8 mouse cellular contexts compared by ENCODE assay signal in genomic region chr17:36944121-36944775, GRCm38 (mm10). TPM values are rescaled to one million over a fixed set of nuclear protein-coding genes. Genes with fewer than 3 reads are reported as not detected.
DNase-seq lines count a peak whose midpoint lies in the region; ATAC-seq and TF ChIP-seq lines count a peak whose summit lies in the region.
"Had no signal": no experiment of that assay in that cellular context is flagged by ENCODE, and none has a peak within 500 bp of the region (broad histone marks: within the 10 kb centered on the region; RNA-seq: fewer than 3 reads in every experiment).

No protein-coding gene starts in this region.

- H3K27ac ChIP-seq in liver, adult 2 months (replicated peaks; ENCODE audit: insufficient read depth, low read depth, low read length), result no peak overlapping the region
- H3K27ac ChIP-seq in bone marrow macrophage, adult 2 months (ENCODE audit: insufficient read depth, low read depth, low read length), result no peak overlapping the region
- H3K27ac ChIP-seq in embryonic facial prominence, embryonic 15.5 days (replicated peaks), result no peak overlapping the region
- H3K27ac ChIP-seq in thymus, adult 2 months (ENCODE audit: control insufficient read depth, insufficient read depth, low read length), result no peak overlapping the region; the same call in 1 of the 2 replicates
- H3K27ac ChIP-seq: lung, embryonic 15.5 days had no signal

- peaks cover 4% of the 10 kb centered on the region; the same call in 1 of the 2 replicates for H3K36me3 ChIP-seq in liver, adult 2 months (ENCODE audit: control insufficient read depth, insufficient read depth, low read length)
- H3K36me3 ChIP-seq in embryonic facial prominence, embryonic 15.5 days, result peaks cover 10% of the 10 kb centered on the region
- H3K36me3 ChIP-seq in thymus, adult 2 months (ENCODE audit: control insufficient read depth, insufficient read depth, low read length), result peaks cover 6% of the 10 kb centered on the region

- peak overlapping the region; percentile 73; the same call in 1 of the 2 replicates for H3K4me3 ChIP-seq in liver, adult 2 months (ENCODE audit: insufficient read depth, low read depth, low read length)
- H3K4me3 ChIP-seq in bone marrow macrophage, adult 2 months (ENCODE audit: insufficient read depth, low read length), result no peak overlapping the region
- 0 out of 2 replicates have a peak overlapping the region, but pooled peaks have one; percentile 47 for H3K4me3 ChIP-seq in embryonic facial prominence, embryonic 15.5 days (replicated peaks)
- no peak overlapping the region for H3K4me3 ChIP-seq in thymus, adult 2 months (ENCODE audit: control insufficient read depth, insufficient read depth, low read length)

- H3K9me3 ChIP-seq in embryonic facial prominence, embryonic 15.5 days (replicated peaks), result no peaks in the 10 kb centered on the region
- H3K9me3 ChIP-seq: lung, embryonic 15.5 days had no signal

- H3K4me2 ChIP-seq in embryonic facial prominence, embryonic 15.5 days (replicated peaks), result no peak overlapping the region

- peak; percentile 6 for DNase-seq in liver, adult 2 months (ENCODE audit: extremely low read depth, low read depth, low spot score)
- no peak for DNase-seq in liver
- DNase-seq in thymus, adult 2 months, result peak; percentile 60
- DNase-seq in adrenal gland, postnatal 25 days, result no peak
- no peak for DNase-seq in kidney, adult 11 months

- TF ChIP-seq CTCF in liver, adult 2 months (IDR thresholded peaks at IDR 0.05; ENCODE audit: low read depth, low read length), result no peak
- TF ChIP-seq CTCF in bone marrow macrophage, adult 2 months (IDR thresholded peaks at IDR 0.05; ENCODE audit: low read depth, low read length), result peak; percentile 17; the same call in 1 of the 2 replicates
- TF ChIP-seq CTCF in thymus, adult 2 months (IDR thresholded peaks at IDR 0.05; ENCODE audit: borderline replicate concordance, control insufficient read depth, extremely low read depth, insufficient read depth, low read length, poor library complexity), result no peak

- no peak for TF ChIP-seq POLR2A in liver, adult 2 months (IDR thresholded peaks at IDR 0.05; ENCODE audit: extremely low read depth, insufficient read depth, low read length)
- TF ChIP-seq POLR2A in bone marrow macrophage, adult 2 months (IDR thresholded peaks at IDR 0.05; ENCODE audit: borderline replicate concordance, low read depth, low read length), result no peak
- no peak for TF ChIP-seq POLR2A in thymus, adult 2 months (IDR thresholded peaks at IDR 0.05; ENCODE audit: control insufficient read depth, extremely low read depth, insufficient read depth, low read length, poor library complexity)

- H3K9ac ChIP-seq in liver, adult 2 months (ENCODE audit: low read depth, low read length), result peak overlapping the region; percentile 92
- no peak overlapping the region for H3K9ac ChIP-seq in embryonic facial prominence, embryonic 15.5 days
- H3K9ac ChIP-seq: lung, embryonic 15.5 days had no signal

- ATAC-seq in embryonic facial prominence, embryonic 15.5 days (ENCODE audit: insufficient number of reproducible peaks, low FRiP score, low TSS enrichment, low read depth), result no peak

- peaks cover 5% of the 10 kb centered on the region for H3K4me1 ChIP-seq in liver, adult 2 months (ENCODE audit: control insufficient read depth, insufficient read depth, low read length)
- H3K4me1 ChIP-seq in bone marrow macrophage, adult 2 months (ENCODE audit: control insufficient read depth, insufficient read depth, low read length), result peaks cover 5% of the 10 kb centered on the region; the same call in 1 of the 2 replicates
- H3K4me1 ChIP-seq in embryonic facial prominence, embryonic 15.5 days, result peaks cover 27% of the 10 kb centered on the region
- peaks cover 28% of the 10 kb centered on the region for H3K4me1 ChIP-seq in thymus, adult 2 months (replicated peaks; ENCODE audit: control insufficient read depth, insufficient read depth, low read length)

- peaks cover 5% of the 10 kb centered on the region; the same call in 1 of the 2 replicates for H3K79me2 ChIP-seq in liver, adult 2 months (ENCODE audit: control insufficient read depth, insufficient read depth, low read length)

- H3K27me3 ChIP-seq in liver, adult 2 months (ENCODE audit: control insufficient read depth, insufficient read depth, low read length), result no peaks in the 10 kb centered on the region
- H3K27me3 ChIP-seq in embryonic facial prominence, embryonic 15.5 days, result peaks cover 62% of the 10 kb centered on the region
- peaks cover 8% of the 10 kb centered on the region; the same call in 1 of the 2 replicates for H3K27me3 ChIP-seq in thymus, adult 2 months (ENCODE audit: control insufficient read depth, insufficient read depth, low read length)

- 46% methylated on average over 9 of the region's 9 CpGs for WGBS in liver, adult 2 months
- WGBS in embryonic facial prominence, embryonic 15.5 days, result 23% methylated on average over 9 of the region's 9 CpGs
- WGBS in thymus, adult 2 months, result 10% methylated on average over 9 of the region's 9 CpGs

RNA-seq across cellular contexts. Expression of gene Rnf39, which starts 1.5 kb away (rescaled TPM):
- 3.5 and 4.4 TPM in 2 replicates for total RNA-seq in liver, adult 2 months (2014; rRNA removed)
- 8.8 and 11.9 TPM in 2 replicates for polyA plus RNA-seq in liver, adult 2 months (2012; rRNA removed)
- not detected in 2 replicates for polyA plus RNA-seq in bone marrow macrophage, adult 2 months (2012; ENCODE audit: insufficient read depth, insufficient read length, missing spikeins)
- 7.5 and 9.4 TPM in 2 replicates for polyA plus RNA-seq in embryonic facial prominence, embryonic 15.5 days (2015; fragmentation: Nextera tagmentation; extraction: Ambion mirVana)
- polyA plus RNA-seq in thymus, adult 2 months (2012; rRNA removed), result 3.8 and 4.2 TPM in 2 replicates
- total RNA-seq in adrenal gland, postnatal 25 days (2021), result 0.85 TPM in 1 of 2 replicates, not detected in the other

RNA-seq across cellular contexts. Expression of gene Ppp1r11, which starts 7.3 kb away (rescaled TPM):
- total RNA-seq in liver, adult 2 months (2014; rRNA removed), result 24.2 and 26.6 TPM in 2 replicates
- polyA plus RNA-seq in liver, adult 2 months (2012; rRNA removed), result 36.8 and 37.7 TPM in 2 replicates
- polyA plus RNA-seq in bone marrow macrophage, adult 2 months (2012; ENCODE audit: insufficient read depth, insufficient read length, missing spikeins), result 59.3 and 64.4 TPM in 2 replicates
- 106 and 111 TPM in 2 replicates for polyA plus RNA-seq in embryonic facial prominence, embryonic 15.5 days (2015; fragmentation: Nextera tagmentation; extraction: Ambion mirVana)
- 61.5 and 82.3 TPM in 2 replicates for polyA plus RNA-seq in thymus, adult 2 months (2012; rRNA removed)
- total RNA-seq in adrenal gland, postnatal 25 days (2021), result 78.7 and 85.4 TPM in 2 replicates

RNA-seq across cellular contexts. Expression of gene Znrd1, which starts 14.1 kb away (rescaled TPM):
- 14.2 and 14.8 TPM in 2 replicates for total RNA-seq in liver, adult 2 months (2014; rRNA removed)
- polyA plus RNA-seq in liver, adult 2 months (2012; rRNA removed), result 12.3 and 13.7 TPM in 2 replicates
- 50.1 and 70.8 TPM in 2 replicates for polyA plus RNA-seq in bone marrow macrophage, adult 2 months (2012; ENCODE audit: insufficient read depth, insufficient read length, missing spikeins)
- 94.7 and 98.6 TPM in 2 replicates for polyA plus RNA-seq in embryonic facial prominence, embryonic 15.5 days (2015; fragmentation: Nextera tagmentation; extraction: Ambion mirVana)
- polyA plus RNA-seq in thymus, adult 2 months (2012; rRNA removed), result 54.1 and 58.7 TPM in 2 replicates
- total RNA-seq in adrenal gland, postnatal 25 days (2021), result 33.8 and 41.3 TPM in 2 replicates

RNA-seq across cellular contexts. Expression of gene Znrd1as, which starts 14.1 kb away (rescaled TPM):
- total RNA-seq in liver, adult 2 months (2014; rRNA removed), result 9.6 and 11.9 TPM in 2 replicates
- polyA plus RNA-seq in liver, adult 2 months (2012; rRNA removed), result 2.5 and 2.6 TPM in 2 replicates
- 7.9 and 10.4 TPM in 2 replicates for polyA plus RNA-seq in bone marrow macrophage, adult 2 months (2012; ENCODE audit: insufficient read depth, insufficient read length, missing spikeins)
- polyA plus RNA-seq in embryonic facial prominence, embryonic 15.5 days (2015; fragmentation: Nextera tagmentation; extraction: Ambion mirVana), result 5.7 and 5.9 TPM in 2 replicates
- polyA plus RNA-seq in thymus, adult 2 months (2012; rRNA removed), result 0.85 and 1.0 TPM in 2 replicates
- total RNA-seq in adrenal gland, postnatal 25 days (2021), result 16.5 and 21.2 TPM in 2 replicates

RNA-seq across cellular contexts. Expression of gene 2410137M14Rik, which starts 36.8 kb away (rescaled TPM):
- not detected in 2 replicates for total RNA-seq in liver, adult 2 months (2014; rRNA removed)
- polyA plus RNA-seq in liver, adult 2 months (2012; rRNA removed), result not detected in 2 replicates
- not detected in 2 replicates for polyA plus RNA-seq in bone marrow macrophage, adult 2 months (2012; ENCODE audit: insufficient read depth, insufficient read length, missing spikeins)
- polyA plus RNA-seq in embryonic facial prominence, embryonic 15.5 days (2015; fragmentation: Nextera tagmentation; extraction: Ambion mirVana), result not detected in 2 replicates
- polyA plus RNA-seq in thymus, adult 2 months (2012; rRNA removed), result not detected in 2 replicates
- not detected in 2 replicates for total RNA-seq in adrenal gland, postnatal 25 days (2021)
- polyA plus RNA-seq: lung, embryonic 15.5 days had no signal

Comparison
In these comparisons a context has a peak if more than half of its experiments do, and no peak if none do; other contexts are left out.
1. DNase-seq: peak in liver, adult 2 months (single experiment) and thymus, adult 2 months (single experiment); none in liver (single experiment), adrenal gland, postnatal 25 days (single experiment) and kidney, adult 11 months (single experiment).
2. H3K4me3 ChIP-seq: peak in liver, adult 2 months (single experiment) and embryonic facial prominence, embryonic 15.5 days (single experiment); none in bone marrow macrophage, adult 2 months (single experiment) and thymus, adult 2 months (single experiment).